Mouse (Mus musculus) ES-CJ7 (cell line): ENCODE measurements around the gene Cdh13.

ENCODE experiments used
- DNase-seq: peaks from one replicate; pipeline ENCODE4 v3.0.0; 2011; ENCODE audit warnings: low read depth, low spot score

Cdh13 gene

GRCm38 (mm10) chr8:118565887-118566747 is 282.6 kb downstream of the Cdh13 start:
- DNase-seq, result no peak

GRCm38 (mm10) chr8:118569366-118569765 is 285.8 kb downstream of the Cdh13 start:
- DNase-seq, result no peak

- DNase-seq, result no peak
These were observed 297.7 kb downstream of the Cdh13 start for GRCm38 (mm10) chr8:118581256-118581655.

DNA sequence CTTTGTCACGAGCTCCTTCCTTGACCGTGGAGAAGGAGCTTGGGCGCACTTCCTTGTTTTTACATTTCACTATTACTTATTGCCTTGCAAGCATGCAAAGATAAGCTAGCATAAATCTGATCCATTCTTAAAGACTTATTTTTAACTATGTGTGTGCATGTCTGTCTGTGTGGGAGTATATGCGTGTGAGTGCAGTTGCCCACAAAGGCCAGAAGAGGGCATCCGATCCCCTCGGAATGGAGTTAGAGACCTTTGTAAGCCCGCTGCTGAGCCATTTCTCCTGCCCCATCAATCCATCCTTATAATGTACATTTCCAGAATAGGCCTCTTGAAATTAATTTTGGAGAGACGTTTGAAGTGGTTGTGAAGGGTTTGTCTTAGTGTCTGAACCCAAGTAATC is 298.7 kb downstream of the Cdh13 start:
- peak; percentile 25 for DNase-seq

DNA sequence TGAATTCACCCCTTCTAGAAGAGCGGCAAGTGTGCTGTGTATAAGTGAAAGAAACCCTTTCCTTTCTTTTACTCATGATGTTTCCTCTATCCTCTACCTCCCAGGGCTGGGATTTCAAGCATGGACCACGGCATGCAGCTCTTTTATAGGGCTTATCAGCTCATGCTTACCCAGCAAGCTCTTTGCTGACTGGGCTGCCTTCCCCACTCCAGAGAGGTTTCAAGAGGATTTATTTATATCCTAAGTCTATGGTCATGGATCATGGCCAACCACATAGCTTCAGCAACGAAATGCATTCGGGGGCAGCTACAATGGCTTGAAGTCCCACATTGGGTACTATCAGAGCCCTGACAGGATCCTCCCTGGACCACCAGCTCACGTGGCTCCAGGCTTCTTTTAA is 304.4 kb downstream of the Cdh13 start:
- no peak for DNase-seq

DNA sequence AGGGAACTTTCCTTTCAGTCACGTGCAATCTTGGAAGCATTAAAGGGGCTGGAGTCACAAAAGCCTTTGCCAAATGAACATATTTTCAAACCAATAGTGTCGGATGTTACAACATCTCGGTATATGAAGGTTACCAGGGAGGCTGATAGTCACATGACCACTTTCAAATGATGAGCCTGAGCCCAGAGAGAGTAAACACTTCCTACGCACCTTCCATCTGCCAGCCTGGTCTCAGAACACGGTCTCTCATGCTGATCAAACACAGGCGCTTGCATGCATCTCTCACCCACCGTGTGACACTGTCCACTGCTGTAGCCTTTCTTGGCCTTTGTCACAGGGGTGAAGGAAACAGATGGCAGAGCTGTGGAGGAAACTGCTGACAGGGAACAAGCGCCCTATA is 313.3 kb downstream of the Cdh13 start:
- no peak for DNase-seq

- no peak for DNase-seq
These were observed 317.8 kb downstream of the Cdh13 start for GRCm38 (mm10) chr8:118601376-118601775.

- DNase-seq, result no peak
These were observed 318.5 kb downstream of the Cdh13 start for GRCm38 (mm10) chr8:118602074-118602473.

GRCm38 (mm10) chr8:118611551-118611950 is 328.0 kb downstream of the Cdh13 start:
- DNase-seq, result no peak

DNA sequence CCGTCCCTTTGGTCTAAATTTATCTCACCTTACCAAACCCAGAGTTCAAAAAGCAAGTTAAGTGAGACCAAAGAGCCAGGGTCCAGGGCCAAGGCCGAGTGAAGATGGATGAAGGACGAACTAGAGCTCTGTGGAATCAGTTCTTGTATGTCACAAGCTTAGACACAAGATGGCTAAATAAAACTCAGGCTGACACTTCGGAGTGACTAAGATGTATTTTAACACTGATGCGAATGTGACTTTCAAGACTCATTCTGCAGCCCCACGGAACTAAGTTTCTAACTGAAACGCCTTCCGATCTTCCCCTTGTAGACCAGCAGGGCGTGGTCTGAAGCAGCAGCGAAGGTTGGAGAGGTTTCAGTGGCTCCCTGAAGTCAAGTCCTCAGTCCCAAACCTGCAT is 334.7 kb downstream of the Cdh13 start:
- no peak for DNase-seq

DNA sequence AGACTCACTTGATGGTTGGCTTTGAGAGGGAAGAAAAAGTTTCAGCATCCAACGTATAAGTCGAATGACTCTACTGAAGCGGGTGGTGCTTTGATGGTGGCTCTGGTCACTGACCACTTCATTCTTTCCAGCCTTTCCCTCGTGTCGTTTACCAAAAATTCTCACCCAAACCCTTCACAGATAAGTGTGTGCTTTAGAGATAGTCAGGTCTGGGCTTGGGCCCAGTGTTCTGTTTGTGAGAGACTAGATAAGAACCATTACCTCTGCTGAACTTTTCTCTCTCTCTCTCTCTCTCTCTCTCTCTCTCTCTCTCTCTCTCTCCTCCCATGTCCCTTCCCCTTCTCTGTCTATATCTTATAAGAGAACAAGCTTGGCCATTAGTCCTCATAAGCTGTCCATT is 342.9 kb downstream of the Cdh13 start:
- no peak for DNase-seq

DNA sequence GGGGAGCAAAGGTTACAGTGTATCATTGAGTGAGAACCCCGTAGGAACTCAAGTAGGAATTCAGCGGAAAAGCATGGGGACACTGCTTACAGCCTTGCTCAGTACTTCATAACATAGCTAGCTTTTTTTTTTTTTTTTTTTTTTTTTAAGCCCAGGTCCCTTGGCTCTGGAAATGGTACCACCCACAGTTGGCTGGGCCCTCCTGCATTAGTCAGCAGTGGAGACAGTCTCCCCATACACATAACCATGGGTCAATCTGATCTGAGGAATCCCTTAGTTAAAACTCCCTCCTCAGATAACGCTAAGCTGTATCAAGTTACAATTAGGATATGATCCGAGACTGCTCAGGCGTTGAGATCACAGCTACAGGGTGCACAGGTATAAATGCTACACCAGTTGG is 344.2 kb downstream of the Cdh13 start:
- DNase-seq, result no peak

DNA sequence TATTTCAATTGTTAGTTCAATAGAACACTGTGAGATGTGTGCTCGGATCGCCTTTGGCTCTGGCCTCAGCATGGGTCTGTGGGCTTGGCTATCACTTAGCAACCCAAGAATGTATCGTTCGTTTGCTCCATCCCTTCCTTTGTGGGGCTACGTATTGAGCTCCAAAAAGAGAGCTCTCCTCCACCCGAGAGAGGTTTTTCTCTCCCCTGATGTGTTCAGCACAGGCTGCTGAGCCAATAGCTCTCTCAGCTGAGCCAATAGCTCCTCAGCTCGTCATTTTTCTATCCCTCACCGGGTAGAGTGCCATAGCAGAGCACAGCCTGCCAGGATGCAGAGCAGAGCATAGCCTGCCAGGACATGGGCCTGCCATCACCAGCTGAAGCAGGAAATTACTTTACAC is 345.2 kb downstream of the Cdh13 start:
- DNase-seq, result no peak

DNA sequence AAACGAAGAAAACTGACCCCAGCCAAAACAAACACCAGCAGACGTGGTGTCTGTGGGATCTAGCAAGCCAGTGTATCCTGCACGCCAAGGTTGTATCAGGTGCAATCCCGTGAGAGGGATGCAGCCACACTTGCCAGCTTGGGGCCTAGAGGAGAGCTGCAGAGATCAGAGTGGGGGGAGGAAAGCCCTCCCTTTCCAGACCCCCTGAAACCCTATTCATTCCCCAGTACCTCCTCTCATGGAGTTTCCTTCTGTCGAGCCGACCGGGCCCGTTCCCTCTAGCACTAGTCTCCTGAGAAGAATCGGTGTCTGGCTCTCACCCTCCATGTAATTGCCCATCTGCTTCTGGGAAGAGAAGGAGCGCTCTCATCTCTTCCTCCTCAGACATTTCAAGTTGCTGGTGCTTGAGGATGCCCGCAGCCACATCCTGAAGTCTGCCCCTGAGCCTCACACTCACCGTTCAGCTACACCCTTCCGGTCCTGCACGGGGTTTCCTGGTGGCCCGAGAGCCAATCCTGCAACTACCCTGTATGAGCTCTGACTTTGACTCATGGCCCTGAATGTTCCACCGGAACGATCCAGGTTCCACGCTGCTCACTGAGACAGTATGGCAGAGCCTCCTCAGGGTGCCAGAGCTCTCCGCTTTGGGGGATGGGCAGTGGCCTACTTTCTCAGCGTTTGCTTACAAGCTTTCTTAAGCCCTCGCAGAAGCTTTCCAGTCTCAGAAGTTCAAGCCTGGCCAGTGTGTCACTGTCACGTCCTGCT is 351.9 kb downstream of the Cdh13 start:
- DNase-seq, result no peak

- DNase-seq, result no peak
These were observed 356.1 kb downstream of the Cdh13 start for GRCm38 (mm10) chr8:118639606-118640005.

DNA sequence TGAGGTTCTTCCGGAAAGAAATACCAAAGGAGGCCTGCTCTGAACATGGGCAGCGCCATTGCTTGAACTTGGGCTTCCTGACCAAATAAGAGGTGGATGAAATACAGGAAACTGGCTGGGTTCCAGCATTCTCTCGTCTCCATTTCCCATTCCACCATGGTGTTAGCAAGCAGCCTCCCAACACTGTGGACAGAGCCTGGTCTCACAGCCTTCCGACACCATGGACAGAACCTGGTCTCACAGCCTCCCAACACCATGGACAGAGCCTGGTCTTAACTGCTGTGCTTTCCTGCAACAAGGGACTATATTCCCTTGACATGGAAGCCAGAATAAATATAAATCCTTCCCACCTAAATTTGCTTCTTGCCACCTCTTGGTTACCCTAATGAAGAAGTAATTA is 358.3 kb downstream of the Cdh13 start:
- no peak for DNase-seq

DNA sequence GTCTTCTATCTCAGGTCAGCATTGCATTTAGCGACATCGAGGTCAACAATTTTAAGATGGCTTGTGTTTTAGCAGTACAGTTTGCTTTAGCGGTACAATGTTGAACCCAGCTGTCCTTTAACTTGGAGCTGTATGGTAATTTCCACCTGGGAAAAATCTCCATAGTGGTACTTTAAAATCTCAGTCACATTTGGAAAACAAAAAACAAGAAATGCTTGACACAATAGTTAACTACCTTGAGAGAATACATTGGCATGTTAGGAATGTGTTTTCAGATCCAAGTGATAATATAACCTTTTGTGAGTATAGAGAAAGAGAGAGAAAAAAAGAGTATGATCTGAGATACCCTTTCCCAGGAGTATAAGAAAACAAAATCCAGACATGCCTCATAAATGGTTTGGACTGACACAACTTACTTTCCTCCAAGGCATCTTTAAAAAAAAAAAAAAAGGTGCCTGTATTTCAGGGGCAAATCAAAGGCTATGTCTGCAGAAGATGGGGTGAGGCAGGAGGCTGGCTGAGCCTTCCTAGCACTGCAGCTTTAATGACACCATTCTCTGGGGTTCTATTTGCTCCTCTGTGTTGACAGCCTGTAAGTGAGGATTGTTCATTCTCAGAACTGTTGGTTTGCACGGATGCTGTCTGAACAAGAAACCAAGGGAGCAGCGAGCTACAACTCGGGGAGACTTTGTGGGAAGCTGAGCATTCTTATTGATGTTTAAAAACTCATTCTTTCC is 365.4 kb downstream of the Cdh13 start:
- peak; percentile 43 for DNase-seq

DNA sequence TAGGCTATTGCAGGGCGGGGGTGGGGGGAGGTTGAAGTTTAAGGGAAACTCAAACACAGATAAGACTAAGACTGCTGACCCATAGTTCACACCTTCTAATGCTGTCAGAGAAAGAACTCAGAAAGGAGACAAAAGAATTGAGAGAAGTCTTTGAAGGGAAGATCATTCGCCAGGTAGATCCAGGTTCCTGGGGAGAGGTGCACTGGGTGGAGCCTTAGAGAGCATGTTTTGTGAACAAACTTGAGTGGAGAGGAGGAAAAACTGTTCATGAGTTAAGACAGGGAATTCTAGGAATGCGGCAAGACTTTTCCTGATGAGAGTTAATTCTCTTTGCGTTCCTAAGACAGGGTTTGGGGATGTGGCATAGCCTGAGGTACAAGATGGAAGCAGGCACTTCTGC is 366.4 kb downstream of the Cdh13 start:
- DNase-seq, result peak; percentile 30

GRCm38 (mm10) chr8:118662001-118662829 is 378.7 kb downstream of the Cdh13 start:
- DNase-seq, result no peak

GRCm38 (mm10) chr8:118665081-118665480 is 381.5 kb downstream of the Cdh13 start:
- DNase-seq, result no peak

- no peak for DNase-seq
These were observed 384.2 kb downstream of the Cdh13 start for GRCm38 (mm10) chr8:118667736-118668135.
